Mouse (Mus musculus) G1E (cell line): ENCODE results near the gene Tmem108.

ENCODE experiments used
- CTCF ChIP-seq: IDR thresholded peaks from 2 replicates; pipeline ENCODE4 v1.5.1; 2012; ENCODE audit warnings: low read depth, low read length, inconsistent platforms, mixed read lengths
- POLR2AphosphoS5 ChIP-seq: IDR thresholded peaks from 2 replicates; pipeline ENCODE4 v1.6.1; 2012; ENCODE audit warnings: low read depth, low read length, inconsistent platforms; ENCODE audit not compliant: insufficient replicate concordance
- TAL1 ChIP-seq: conservative IDR thresholded peaks from 2 replicates; pipeline ENCODE4 v1.6.1; 2012; ENCODE audit warnings: low read depth, low read length, inconsistent platforms, mixed read lengths

GRCm38 (mm10) chr9:103565186-103565585, 196.5 kb downstream of the Tmem108 start:
- TF ChIP-seq CTCF (no peak), POLR2AphosphoS5 (no peak), TAL1 (no peak)
